Mouse (Mus musculus): Measurements from ENCODE around the gene Oas1d. TPM values are rescaled to one million over a fixed set of nuclear protein-coding genes. Genes with fewer than 3 reads are reported as not detected.
"Not testable (repeated sequence)": the region's sequence is repeated elsewhere in the genome, so short reads cannot be mapped to it uniquely, and the experiment has no call there.

Gene Oas1d
- total RNA-seq, 2 experiments from 2014 or later = not detected

DNA sequence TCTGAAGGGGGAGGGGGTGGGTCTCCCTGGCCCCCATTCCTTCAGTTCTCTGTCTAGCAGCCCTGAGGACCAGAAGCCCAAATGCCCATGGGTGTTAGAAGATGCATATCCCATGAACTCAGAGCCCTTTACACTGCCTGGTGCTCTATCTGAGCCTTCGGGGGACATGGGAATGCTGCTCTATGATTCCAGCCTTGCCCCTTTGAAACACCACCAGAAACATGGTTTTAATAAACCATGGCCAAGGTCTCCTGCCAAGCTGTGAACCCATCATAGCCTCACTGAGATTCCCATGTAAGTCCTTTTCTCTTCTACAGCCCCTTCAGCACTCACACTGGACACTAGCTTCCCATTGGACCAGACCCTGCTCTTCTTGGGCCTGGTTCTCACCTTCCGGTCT is 24.3 kb upstream of the Oas1d start:
- intact Hi-C loops (cut with DNase I) = loop anchor here (2.0 kb wide), 1 partner anchor 17 kb away; the partner anchor contains the start of gene Oas1a
- DNase-seq (ENCODE audit: extremely low spot score in 1 of 2, low spot score in 2 of 2) = no peak

GRCm38 (mm10) chr5:120890991-120891390 is 23.3 kb upstream of the Oas1d start:
- intact Hi-C loops (cut with DNase I) = loop anchor here (2.0 kb wide), 1 partner anchor 16 kb away; the partner anchor contains the start of gene Oas1a
- no peak for DNase-seq (ENCODE audit: extremely low spot score in 1 of 2, low spot score in 2 of 2)
- Histone ChIP-seq H3K27ac (no peak overlapping the region), H3K4me3 (no peak overlapping the region)
- TF ChIP-seq CTCF (IDR thresholded peaks at IDR 0.05) = no peak

More for the DNA sequence above, 24.3 kb upstream of the Oas1d start:
- Histone ChIP-seq H3K27ac (no peak overlapping the region), H3K4me3 (no peak overlapping the region)
- no peak for TF ChIP-seq CTCF (IDR thresholded peaks at IDR 0.05)

- not testable (repeated sequence) for H3K27ac ChIP-seq; H3K4me3 ChIP-seq; DNase-seq (ENCODE audit: extremely low spot score in 1 of 2, low spot score in 2 of 2)
- intact Hi-C loops (cut with DNase I) = loop anchor here (2.0 kb wide), 1 partner anchor 15 kb away; the partner anchor contains the start of gene Oas1a
These were observed 22.6 kb upstream of the Oas1d start for GRCm38 (mm10) chr5:120891566-120892242.

DNA sequence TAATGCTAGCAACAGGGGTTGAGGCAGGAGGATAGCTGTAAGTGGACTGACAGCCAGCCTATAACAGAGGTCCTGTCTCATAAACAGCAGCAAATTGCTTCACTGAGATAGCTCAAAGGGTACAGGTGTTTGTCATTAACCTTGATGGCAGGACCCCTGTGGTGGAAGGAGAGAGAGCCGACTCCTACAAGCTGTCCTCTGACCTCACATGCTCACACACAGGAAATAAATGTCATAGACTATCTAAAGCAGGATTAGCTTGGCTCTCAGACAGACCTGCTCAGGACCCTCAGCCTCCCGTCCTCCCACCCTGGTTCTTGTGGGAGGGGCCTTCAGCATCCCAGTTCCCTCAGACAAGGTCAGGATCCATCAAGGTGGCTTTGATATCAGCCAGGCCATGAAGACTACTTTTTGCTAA is 22.1 kb upstream of the Oas1d start:
- intact Hi-C loops (cut with DNase I) = no loop called here
- no peak for TF ChIP-seq CTCF (IDR thresholded peaks at IDR 0.05)
- no peak for DNase-seq (ENCODE audit: extremely low spot score in 1 of 2, low spot score in 2 of 2)
- Histone ChIP-seq H3K4me3 (no peak overlapping the region), H3K27ac (no peak overlapping the region)

DNA sequence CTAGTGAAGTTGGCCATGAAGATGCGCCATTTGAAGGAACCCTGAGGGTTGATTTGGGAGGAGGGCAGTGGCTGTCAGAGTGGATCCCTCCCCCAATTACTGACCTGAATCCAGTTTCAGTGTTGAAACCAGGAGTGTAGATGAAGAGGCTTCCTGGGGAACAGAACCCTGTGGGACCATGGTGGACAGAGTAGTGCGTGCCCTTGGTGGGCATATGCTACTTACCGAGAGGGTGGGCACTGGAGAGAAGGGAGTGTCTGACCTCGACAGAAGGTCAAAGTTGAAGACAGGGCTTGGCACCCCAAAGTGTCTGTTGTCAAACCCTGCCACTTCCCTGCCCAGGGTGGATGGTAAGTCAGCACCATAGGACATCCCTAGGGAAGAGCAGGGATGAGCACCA is 20.5 kb upstream of the Oas1d start:
- DNase-seq (ENCODE audit: extremely low spot score in 1 of 2, low spot score in 2 of 2); H3K4me3 ChIP-seq; H3K27ac ChIP-seq; intact Hi-C loops (cut with DNase I): not testable (repeated sequence)

DNA sequence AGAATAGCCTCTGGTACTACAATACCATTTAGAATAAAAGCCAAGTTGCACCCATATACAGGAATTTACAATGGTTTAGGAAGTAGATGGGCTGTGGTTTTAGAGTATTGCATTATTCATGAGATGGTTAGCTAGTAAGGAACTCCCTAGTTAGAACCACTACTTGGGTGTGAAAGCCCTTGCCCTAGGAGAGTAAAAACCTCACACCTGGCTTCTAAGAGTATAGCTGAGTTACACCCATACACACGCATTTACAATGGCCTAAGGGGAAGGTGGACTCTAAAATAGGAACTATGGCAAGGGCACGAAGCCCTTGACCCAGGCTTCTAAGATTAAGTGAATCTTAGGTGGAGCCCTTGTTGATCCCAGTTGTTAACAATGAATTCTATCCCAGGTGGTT is 19.6 kb upstream of the Oas1d start:
- DNase-seq (ENCODE audit: extremely low spot score in 1 of 2, low spot score in 2 of 2); intact Hi-C loops (cut with DNase I); H3K27ac ChIP-seq; H3K4me3 ChIP-seq: not testable (repeated sequence)

GRCm38 (mm10) chr5:120895231-120895900 is 19.0 kb upstream of the Oas1d start:
- H3K4me3 ChIP-seq = no peak overlapping the region
- no peak for DNase-seq (ENCODE audit: extremely low spot score in 1 of 2, low spot score in 2 of 2)
- intact Hi-C loops (cut with DNase I) = no loop called here
- TF ChIP-seq CTCF (IDR thresholded peaks at IDR 0.05) = no peak
- no peak overlapping the region for H3K27ac ChIP-seq

DNA sequence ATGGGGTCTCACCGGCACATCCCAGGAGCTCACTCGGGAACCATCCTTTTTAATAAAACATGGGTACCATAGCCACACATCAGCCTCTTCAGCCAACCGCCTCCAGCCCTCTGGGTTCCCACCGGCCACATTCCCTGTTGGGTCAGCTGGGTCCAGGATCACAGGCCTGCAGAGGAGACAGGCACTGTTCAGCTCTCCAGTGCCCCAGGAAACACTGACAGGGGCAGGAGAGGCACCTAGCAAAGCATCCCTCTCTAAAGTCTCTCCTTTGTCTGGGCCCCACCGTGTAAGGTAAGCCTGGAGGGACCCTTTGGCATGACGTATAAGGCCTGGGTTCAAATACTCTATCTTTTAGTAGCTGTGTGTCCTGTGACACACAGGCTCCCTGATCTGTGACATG is 16.0 kb upstream of the Oas1d start:
- no peak overlapping the region for H3K4me3 ChIP-seq
- no peak for TF ChIP-seq CTCF (IDR thresholded peaks at IDR 0.05)
- H3K27ac ChIP-seq = no peak overlapping the region
- intact Hi-C loops (cut with DNase I) = loop anchor here (2.0 kb wide), 1 partner anchor 20 kb away; no protein-coding TSS in a partner anchor
- no peak for DNase-seq (ENCODE audit: extremely low spot score in 1 of 2, low spot score in 2 of 2)

GRCm38 (mm10) chr5:120898726-120899125 is 15.6 kb upstream of the Oas1d start:
- intact Hi-C loops (cut with DNase I) = loop anchor here (2.0 kb wide), 1 partner anchor 20 kb away; no protein-coding TSS in a partner anchor
- Histone ChIP-seq H3K27ac (no peak overlapping the region), H3K4me3 (no peak overlapping the region)
- DNase-seq (ENCODE audit: extremely low spot score in 1 of 2, low spot score in 2 of 2) = no peak
- TF ChIP-seq CTCF (IDR thresholded peaks at IDR 0.05) = no peak

DNA sequence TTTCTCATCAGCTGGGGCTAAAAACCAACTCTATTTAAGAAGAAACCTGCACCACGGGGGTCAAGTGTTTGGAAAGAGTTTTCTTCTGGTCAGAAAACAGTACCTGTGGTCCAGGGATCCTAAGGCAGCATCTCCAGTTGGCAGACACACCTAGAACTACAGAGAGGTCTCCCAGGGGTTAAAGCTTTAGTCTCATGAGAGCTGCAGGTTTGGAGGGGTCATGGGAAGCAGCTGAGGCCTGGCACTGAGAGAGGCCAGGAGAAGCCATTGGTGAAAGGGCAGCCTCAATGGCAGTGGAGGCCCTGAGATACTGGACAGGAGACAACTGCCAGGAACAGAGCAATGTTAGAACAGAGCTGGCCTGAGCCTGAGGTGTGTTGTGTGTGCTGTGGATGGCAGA is 13.7 kb upstream of the Oas1d start:
- Histone ChIP-seq H3K4me3 (no peak overlapping the region), H3K27ac (no peak overlapping the region)
- no peak for TF ChIP-seq CTCF (IDR thresholded peaks at IDR 0.05)
- intact Hi-C loops (cut with DNase I) = no loop called here
- DNase-seq (ENCODE audit: extremely low spot score in 1 of 2, low spot score in 2 of 2) = no peak

DNA sequence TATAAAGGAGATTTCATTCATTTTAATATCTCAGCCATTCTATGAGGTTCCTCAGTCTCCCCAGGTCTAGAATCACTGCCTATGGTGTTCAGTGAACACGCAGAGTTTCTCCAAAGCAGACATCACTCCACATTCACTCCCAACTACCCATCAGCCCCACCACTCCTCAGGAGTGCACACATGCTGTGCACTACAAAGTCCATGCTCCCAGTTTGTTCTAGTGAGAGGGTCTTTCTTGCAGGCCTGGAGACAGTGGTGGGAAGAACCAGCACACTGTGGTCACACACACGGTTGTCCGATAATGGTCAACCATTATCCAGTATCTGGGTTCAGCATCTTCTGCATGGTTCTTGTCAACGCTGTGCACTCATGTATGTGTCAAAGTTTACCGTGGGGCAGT is 12.3 kb upstream of the Oas1d start:
- no peak for TF ChIP-seq CTCF (IDR thresholded peaks at IDR 0.05)
- DNase-seq (ENCODE audit: extremely low spot score in 1 of 2, low spot score in 2 of 2) = no peak
- no peak overlapping the region for H3K4me3 ChIP-seq
- H3K27ac ChIP-seq = no peak overlapping the region
- intact Hi-C loops (cut with DNase I) = no loop called here

DNA sequence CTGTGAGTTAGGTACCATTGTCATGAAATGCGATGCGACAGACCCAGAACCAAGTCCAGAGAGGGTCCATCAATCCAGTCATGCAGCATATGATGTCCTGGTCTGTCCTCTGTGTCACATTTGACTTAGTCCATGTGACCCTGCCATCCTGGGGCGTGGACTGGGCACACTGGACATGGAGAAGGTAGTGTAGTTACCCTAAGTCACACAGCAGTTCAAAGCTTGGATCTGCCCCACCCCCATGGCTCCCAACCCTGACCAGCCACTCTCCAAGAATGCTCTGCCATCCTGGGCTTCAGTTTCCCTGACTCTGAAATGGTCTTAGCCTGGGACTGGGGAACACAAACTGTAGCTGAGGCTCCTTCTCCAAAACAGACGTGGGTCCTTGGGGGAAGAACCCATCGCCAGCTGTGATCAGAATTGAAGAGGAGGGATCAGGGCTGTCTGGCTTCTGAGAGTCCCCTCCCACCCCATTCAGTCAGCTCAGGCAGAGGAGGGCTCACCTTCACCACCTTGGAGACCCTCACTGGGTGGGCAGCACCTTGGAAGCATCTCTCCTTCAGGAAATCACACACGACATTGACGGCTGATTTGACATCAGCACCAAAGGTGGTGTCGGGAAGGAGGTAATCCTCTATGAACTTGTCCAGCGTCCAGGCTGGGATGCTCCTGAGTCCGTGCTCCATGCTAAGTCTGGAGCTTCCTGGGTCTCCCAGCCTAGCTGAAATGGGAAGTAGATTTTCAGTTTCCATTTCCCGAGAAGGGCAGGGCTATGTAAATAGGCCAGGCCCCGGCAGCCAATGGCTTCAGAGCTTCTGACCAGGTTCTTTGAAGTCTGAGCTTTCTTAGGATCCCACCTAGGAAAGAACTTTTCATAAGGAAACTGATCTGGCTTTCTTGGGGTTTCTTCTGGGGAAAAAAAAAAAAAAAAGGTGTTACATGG is 7.3 kb upstream of the Oas1d start, which contains the start of gene Oas1a:
TSS of gene Oas1a (minus strand) at position 731 of the 943 bp plus-strand sequence.
- not testable (repeated sequence) for H3K4me3 ChIP-seq; H3K27ac ChIP-seq; DNase-seq (ENCODE audit: extremely low spot score in 1 of 2, low spot score in 2 of 2)
- intact Hi-C loops (cut with DNase I) = loop anchor here (2.0 to 5.0 kb wide), 2 partner anchors 16 to 35 kb away; no protein-coding TSS in a partner anchor

Data from left cerebral cortex, adult 2 months (tissue).